In the genomic region with DNA sequence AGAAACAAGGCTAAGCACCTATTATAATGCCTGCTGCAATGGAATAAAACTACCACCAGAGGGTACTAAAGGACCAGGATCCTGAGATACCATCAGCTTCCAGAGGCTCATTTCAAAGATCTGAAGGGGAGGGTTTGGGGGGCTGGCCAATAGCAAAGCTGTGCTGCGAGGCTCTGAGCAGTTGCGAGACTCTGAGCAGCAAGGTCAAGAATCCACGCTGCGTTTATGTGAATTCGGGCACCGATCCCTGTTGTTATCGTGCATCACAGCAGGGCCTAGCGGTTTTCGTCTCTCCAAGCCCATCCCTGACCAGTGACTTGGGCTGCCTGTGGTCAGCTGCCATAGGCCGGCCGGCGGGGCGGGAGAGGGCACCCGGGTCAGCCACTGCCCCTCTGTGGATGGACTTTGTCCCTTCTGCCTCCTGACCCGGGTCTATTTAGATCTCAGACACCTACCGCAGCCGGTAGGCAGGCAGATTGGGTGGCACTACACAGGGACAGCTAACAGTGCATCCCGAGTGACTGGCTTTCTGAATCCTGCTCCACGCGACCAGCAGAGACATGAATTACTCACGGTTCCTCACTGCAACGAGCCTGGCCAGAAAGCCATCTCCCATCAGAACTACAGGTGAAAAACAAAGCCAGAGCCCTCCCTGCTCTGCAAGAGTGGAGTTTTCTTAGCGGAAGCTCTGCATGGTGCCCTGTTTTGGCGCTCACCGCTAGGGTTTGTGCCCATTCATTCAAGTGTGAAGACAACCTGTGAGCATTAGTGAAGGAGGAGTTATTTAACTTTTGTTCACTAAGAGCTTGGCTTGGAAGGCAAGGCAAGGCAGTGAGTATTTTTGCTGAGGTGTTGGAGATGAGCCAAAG, we compare ENCODE assay signal across 8 mouse cellular contexts. TPM values are rescaled to one million over a fixed set of nuclear protein-coding genes. Genes with fewer than 3 reads are reported as not detected.
DNase-seq lines count a peak whose midpoint lies in the region; ATAC-seq and TF ChIP-seq lines count a peak whose summit lies in the region.

Aadat (plus strand) TSS at position 280 of the 869 bp plus-strand sequence.

- H3K4me2 ChIP-seq in lung, embryonic 14.5 days: peak within 1 kb of the TSS; percentile 88

- peak; percentile 96 for ATAC-seq in lung, embryonic 14.5 days (ENCODE audit: insufficient read depth)

- peak; percentile 89 for TF ChIP-seq CTCF in lung, embryonic 14.5 days (IDR thresholded peaks at IDR 0.05; ENCODE audit: low read depth)

- no peaks in the 10 kb centered on the region for H3K36me3 ChIP-seq in hindbrain, embryonic 10.5 days
- H3K36me3 ChIP-seq in lung, embryonic 14.5 days (ENCODE audit: insufficient read depth): no peaks in the 10 kb centered on the region

- H3K9ac ChIP-seq in lung, embryonic 14.5 days: peak within 1 kb of the TSS; percentile 52

- no peaks in the 10 kb centered on the region for H3K27me3 ChIP-seq in hindbrain, embryonic 10.5 days (ENCODE audit: insufficient read depth, poor library complexity, severe bottlenecking)
- no peaks in the 10 kb centered on the region for H3K27me3 ChIP-seq in lung, embryonic 14.5 days (ENCODE audit: insufficient read depth, low read length)

- peak within 1 kb of the TSS; percentile 88 for H3K27ac ChIP-seq in hindbrain, embryonic 10.5 days
- H3K27ac ChIP-seq in lung, embryonic 14.5 days (ENCODE audit: low read depth): no peak within 1 kb of the TSS

- under 1% methylated on average over 25 of the region's 25 CpGs for WGBS in hindbrain, embryonic 10.5 days
- 1% methylated on average over 25 of the region's 25 CpGs for WGBS in lung, embryonic 14.5 days

- H3K9me3 ChIP-seq in hindbrain, embryonic 10.5 days: no peaks in the 10 kb centered on the region
- H3K9me3 ChIP-seq in lung, embryonic 14.5 days (ENCODE audit: low read depth, low read length): no peaks in the 10 kb centered on the region

- peak; percentile 87 for DNase-seq in Muller cell, postnatal 12 days (ENCODE audit: inconsistent ontology term)
- peak; percentile 71 to 80 for DNase-seq in cerebellum, adult 18-20 months
- peak; percentile 85 for DNase-seq in forelimb bud, embryonic 11.5 days (ENCODE audit: low read depth, low spot score)
- peak; percentile 79 for DNase-seq in hindbrain, embryonic 10.5 days (ENCODE audit: low spot score)
- DNase-seq in layer of hippocampus, adult 9-10 months (ENCODE audit: low spot score): peak; percentile 67
- peak; percentile 88 for DNase-seq in lung, embryonic 14.5 days
- DNase-seq in ovary, postnatal 36 days (ENCODE audit: low spot score): peak; percentile 47
- no peak for DNase-seq in thymus, postnatal 36 days

- peak within 1 kb of the TSS; percentile 59 for H3K4me3 ChIP-seq in hindbrain, embryonic 10.5 days
- H3K4me3 ChIP-seq in lung, embryonic 14.5 days (ENCODE audit: low read depth, low read length): peak within 1 kb of the TSS; percentile 46

- H3K4me1 ChIP-seq in hindbrain, embryonic 10.5 days (replicated peaks): peaks cover 8% of the 10 kb centered on the region; the same call in 1 of the 2 replicates
- H3K4me1 ChIP-seq in lung, embryonic 14.5 days (ENCODE audit: insufficient read depth): no peaks in the 10 kb centered on the region

RNA-seq across cellular contexts. Expression of gene Aadat, which starts in this region (rescaled TPM):
- polyA plus RNA-seq in hindbrain, embryonic 10.5 days (2016; fragmentation: Nextera tagmentation; extraction: Ambion mirVana): 0.86 and 1.2 TPM in 2 replicates
- polyA plus RNA-seq in lung, embryonic 14.5 days (2014; fragmentation: Nextera tagmentation; extraction: Ambion mirVana): 0.49 and 1.0 TPM in 2 replicates

Comparison
In these comparisons a context has a peak if more than half of its experiments do, and no peak if none do; other contexts are left out.
1. DNase-seq: peak in Muller cell, postnatal 12 days (single experiment), cerebellum, adult 18-20 months (2 of 2), forelimb bud, embryonic 11.5 days (single experiment), hindbrain, embryonic 10.5 days (single experiment), layer of hippocampus, adult 9-10 months (single experiment), lung, embryonic 14.5 days (single experiment) and ovary, postnatal 36 days (single experiment); none in thymus, postnatal 36 days (0 of 2).